Mouse (Mus musculus) cerebellum, adult 2 months (tissue): ENCODE results near the gene Ccdc172. TPM values are rescaled to one million over a fixed set of nuclear protein-coding genes. Genes with fewer than 3 reads are reported as not detected.

ENCODE experiments used
- DNase-seq, 2 experiments: peaks; one replicate each; pipeline ENCODE4 v3.0.0; 2021
- H3K27ac ChIP-seq: fragments of 200-500 bp; 2 replicates; pipeline ENCODE4 v1.5.1; 2012; ENCODE audit warnings: low read length, control low read depth, inconsistent platforms; ENCODE audit not compliant: insufficient read depth
- H3K27me3 ChIP-seq: fragments of 200-500 bp; 2 replicates; pipeline ENCODE4 v1.6.1; 2012; ENCODE audit warnings: inconsistent platforms, mild to moderate bottlenecking, low read length, moderate library complexity; ENCODE audit not compliant: control insufficient read depth, insufficient read depth
- H3K4me1 ChIP-seq: fragments of 200-500 bp; 2 replicates; pipeline ENCODE4 v1.6.1; 2011; ENCODE audit warnings: low read length; ENCODE audit not compliant: control insufficient read depth, insufficient read depth
- H3K4me3 ChIP-seq: fragments of 200-500 bp; replicated peaks from 2 replicates; pipeline ENCODE3; 2011; ENCODE audit warnings: mild to moderate bottlenecking, low read depth, low read length, control low read depth; ENCODE audit not compliant: insufficient read depth
- CTCF ChIP-seq: fragments of 200-500 bp; IDR thresholded peaks from 2 replicates; pipeline ENCODE4 v1.5.1; 2011; ENCODE audit warnings: low read depth, mild to moderate bottlenecking, control low read depth, low read length, moderate library complexity, borderline replicate concordance; ENCODE audit not compliant: insufficient read depth
- POLR2A ChIP-seq: fragments of 200-500 bp; IDR thresholded peaks from 2 replicates; pipeline ENCODE4 v1.6.1; 2011; ENCODE audit warnings: low read length, control low read depth, borderline replicate concordance; ENCODE audit not compliant: insufficient read depth
- WGBS: fragments of 180-500 bp; shearing (Covaris S2); methylation state at CpG from one replicate; pipeline ENCODE4 v1.1.7; 2018; 5-methylcytosine and 5-hydroxymethylcytosine counted together
- polyA plus RNA-seq: library from polyadenylated mRNA; depleted of rRNA; stranded (reverse); fragments of >200 nt; gene quantifications from 2 replicates; pipeline ENCODE4 v1.2.3, GENCODE M21; 2012; rRNA removed

Gene Ccdc172
- not detected in 2 replicates for polyA plus RNA-seq

DNA sequence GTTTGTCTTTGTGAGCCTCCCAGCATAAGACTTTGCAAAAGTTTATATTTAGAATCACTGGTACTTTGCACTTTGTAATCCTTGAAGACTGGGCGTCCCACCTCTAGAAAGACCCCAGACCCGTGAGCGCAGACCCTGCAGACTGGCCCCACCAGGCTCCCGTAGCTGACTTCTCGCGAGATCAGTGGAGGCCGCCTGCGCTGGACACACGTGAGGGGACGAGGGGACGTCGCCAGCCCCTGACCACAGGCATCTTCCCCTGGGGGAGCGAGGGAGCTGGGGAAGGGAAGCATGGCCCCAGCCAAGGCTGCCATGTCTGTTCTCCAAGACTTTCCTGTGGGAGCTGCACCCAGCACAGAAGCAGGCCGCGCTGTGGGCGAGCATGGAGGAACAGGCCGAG is at the start of gene Ccdc172:
Gene Ccdc172, plus strand, starts transcription at position 176 of the 400 bp plus-strand sequence.
- no peak within 1 kb of the TSS for H3K4me3 ChIP-seq
- no peak within 1 kb of the TSS for H3K27ac ChIP-seq
- no peak for TF ChIP-seq CTCF
- no peak for TF ChIP-seq POLR2A
- H3K27me3 ChIP-seq = no peaks in the 10 kb centered on the region
- H3K4me1 ChIP-seq = no peaks in the 10 kb centered on the region
- no peak for DNase-seq
- WGBS = 91% methylated on average over 17 of the region's 17 CpGs

DNA sequence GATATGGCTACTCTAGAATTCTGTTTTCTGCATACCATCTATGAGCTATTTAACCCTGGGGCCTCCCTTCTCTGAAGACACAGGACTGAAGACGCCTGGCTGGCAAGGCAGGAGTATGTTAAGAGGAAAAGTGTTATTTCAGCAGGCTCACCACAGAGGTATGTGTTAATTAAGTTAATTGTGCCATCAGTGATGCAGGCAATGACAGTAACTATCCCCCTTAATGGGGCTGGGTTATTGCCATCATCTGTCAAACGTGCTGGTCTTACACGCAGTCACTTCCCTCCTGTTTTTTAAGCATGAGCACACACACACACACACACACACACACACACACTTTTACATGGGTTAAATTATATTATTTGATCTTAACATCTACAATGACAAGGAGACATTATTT is 48.0 kb upstream of the Ccdc172 start:
- H3K27ac ChIP-seq = no peak overlapping the region
- H3K4me3 ChIP-seq = no peak overlapping the region
- no peaks in the 10 kb centered on the region for H3K4me1 ChIP-seq
- 71% methylated on average over 3 of the region's 3 CpGs for WGBS
- H3K27me3 ChIP-seq = no peaks in the 10 kb centered on the region
- no peak for TF ChIP-seq CTCF
- no peak for TF ChIP-seq POLR2A
- no peak for DNase-seq

DNA sequence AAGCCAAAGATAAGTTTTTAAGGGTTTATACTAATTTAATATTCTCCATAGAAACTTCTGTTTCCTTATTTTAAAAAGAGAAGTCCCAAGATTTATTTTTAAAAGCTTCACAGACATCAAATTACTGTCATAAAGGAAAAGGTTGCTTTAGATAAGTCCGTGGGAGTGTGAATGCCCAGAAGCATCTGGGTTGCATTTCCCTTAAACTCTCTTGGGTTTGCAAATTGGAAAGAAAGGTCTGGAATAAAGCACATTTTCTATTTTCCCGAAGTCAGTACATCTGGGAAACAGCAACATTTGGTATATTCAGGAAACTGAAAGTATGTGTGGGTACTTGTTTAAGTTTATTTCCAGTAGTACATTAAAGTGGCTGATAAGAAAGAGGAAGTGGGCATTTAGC is 43.5 kb upstream of the Ccdc172 start:
- DNase-seq = no peak
- no peaks in the 10 kb centered on the region for H3K4me1 ChIP-seq
- H3K27me3 ChIP-seq = no peaks in the 10 kb centered on the region
- 88% methylated on average over 2 of the region's 2 CpGs for WGBS
- no peak for TF ChIP-seq POLR2A
- TF ChIP-seq CTCF = no peak
- H3K27ac ChIP-seq = no peak overlapping the region
- H3K4me3 ChIP-seq = no peak overlapping the region

DNA sequence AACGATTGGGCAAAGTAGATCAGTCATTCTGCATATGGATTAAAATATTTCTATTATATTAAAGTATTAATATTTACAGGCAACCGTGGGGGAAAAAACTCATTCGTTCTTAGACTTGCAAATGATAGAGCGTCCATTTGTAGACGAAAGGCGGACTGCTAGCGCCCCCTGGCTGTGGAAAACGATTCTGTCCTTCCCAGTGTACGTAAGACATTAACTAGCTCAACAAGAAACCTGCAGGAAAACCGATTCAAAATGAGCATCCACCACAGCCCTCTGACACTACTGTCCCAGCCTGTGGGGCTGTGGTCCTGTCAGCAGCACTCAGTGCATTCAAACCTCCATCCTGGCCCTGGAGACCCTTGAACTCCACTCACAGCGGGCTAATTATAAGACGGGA is 42.4 kb upstream of the Ccdc172 start:
- TF ChIP-seq POLR2A = no peak
- TF ChIP-seq CTCF = peak; percentile 87
- Histone ChIP-seq H3K4me1 (no peaks in the 10 kb centered on the region), H3K4me3 (no peak overlapping the region), H3K27ac (no peak overlapping the region), H3K27me3 (no peaks in the 10 kb centered on the region)
- 11% methylated on average over 12 of the region's 12 CpGs for WGBS
- peak; percentile 56 to 78 for DNase-seq

DNA sequence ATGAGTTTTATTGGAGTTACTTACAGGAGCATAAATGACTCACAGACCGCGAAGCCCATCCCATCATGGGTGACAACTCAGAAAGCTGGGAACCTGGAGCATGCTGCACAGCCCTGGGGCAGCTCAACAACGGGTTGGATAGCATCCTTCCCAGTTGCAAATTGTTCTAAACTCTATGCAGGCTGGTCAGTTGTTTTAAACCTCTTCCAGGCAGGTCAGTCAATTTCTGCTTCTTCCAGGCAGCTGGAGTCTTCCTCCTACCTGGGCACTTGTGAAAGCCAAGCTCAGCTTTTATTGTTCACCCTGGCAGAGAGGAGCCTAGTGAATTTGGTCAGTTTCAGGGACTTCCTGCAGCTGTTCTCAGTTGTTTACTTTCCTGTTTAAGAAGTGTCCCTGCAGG is 37.5 kb upstream of the Ccdc172 start:
- WGBS = 85% methylated on average over 3 of the region's 3 CpGs
- no peaks in the 10 kb centered on the region for H3K27me3 ChIP-seq
- TF ChIP-seq CTCF (no peak), POLR2A (no peak)

DNA sequence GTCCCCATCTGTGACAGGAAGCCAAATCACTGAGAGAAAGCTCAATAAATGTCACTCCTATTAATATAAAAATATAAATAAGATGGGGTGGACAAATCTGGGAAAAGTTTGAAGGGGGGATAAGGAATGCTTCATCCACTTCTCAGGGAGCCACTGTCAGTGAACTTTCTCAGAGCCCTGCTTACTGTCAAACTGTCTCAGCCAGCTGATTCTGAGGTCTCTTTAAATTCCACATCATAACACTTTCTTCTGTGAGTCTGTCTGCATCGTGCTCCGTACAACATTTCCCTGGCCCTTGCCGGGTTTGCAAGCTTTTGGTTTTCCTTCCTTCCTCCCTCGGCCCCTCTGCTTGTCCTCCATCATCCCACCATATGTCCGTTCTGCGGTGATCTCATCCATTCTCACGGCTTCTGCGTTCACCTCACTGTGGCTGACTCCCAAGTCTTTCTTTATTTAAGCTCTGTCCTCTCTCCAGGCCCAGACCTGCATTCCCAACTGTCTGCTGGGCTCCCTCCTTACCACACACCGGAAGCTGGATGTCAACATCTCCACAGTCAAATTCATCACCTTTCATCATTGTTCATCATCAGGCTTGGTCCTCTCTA is 29.3 kb upstream of the Ccdc172 start:
- TF ChIP-seq POLR2A (no peak), CTCF (no peak)
- H3K27ac ChIP-seq = no peak overlapping the region
- 57% methylated on average over 9 of the region's 9 CpGs for whole genome bisulfite sequencing
- no peak for DNase-seq
- no peaks in the 10 kb centered on the region for H3K27me3 ChIP-seq
- H3K4me1 ChIP-seq = no peaks in the 10 kb centered on the region
- no peak overlapping the region for H3K4me3 ChIP-seq

More for the DNA sequence above, 37.5 kb upstream of the Ccdc172 start:
- Histone ChIP-seq H3K4me3 (no peak overlapping the region), H3K27ac (no peak overlapping the region), H3K4me1 (no peaks in the 10 kb centered on the region)
- DNase-seq = no peak

DNA sequence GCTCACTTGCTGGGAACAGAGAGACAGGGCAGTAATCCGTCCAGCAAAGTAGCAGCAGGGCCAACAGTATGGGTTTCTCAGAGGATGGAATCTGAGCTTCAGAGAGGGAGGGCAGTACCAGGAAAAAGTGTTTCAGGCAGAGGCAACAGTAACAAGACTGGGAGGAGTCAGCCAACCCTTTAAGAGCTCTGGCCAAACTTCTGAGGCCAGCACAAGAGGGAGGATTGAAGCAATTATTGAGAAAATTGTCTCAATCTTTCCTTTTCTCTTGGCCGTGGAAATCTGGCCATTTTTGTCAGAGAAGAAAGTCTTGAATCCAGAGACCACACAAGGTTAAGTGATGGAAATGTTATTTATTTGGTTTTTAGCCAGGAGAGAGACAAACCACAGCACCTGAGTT is 25.1 kb upstream of the Ccdc172 start:
- WGBS = 54% methylated on average over 2 of the region's 2 CpGs
- H3K27ac ChIP-seq = no peak overlapping the region
- no peaks in the 10 kb centered on the region for H3K4me1 ChIP-seq
- H3K27me3 ChIP-seq = no peaks in the 10 kb centered on the region
- DNase-seq = no peak
- H3K4me3 ChIP-seq = no peak overlapping the region
- TF ChIP-seq POLR2A (no peak), CTCF (no peak)

DNA sequence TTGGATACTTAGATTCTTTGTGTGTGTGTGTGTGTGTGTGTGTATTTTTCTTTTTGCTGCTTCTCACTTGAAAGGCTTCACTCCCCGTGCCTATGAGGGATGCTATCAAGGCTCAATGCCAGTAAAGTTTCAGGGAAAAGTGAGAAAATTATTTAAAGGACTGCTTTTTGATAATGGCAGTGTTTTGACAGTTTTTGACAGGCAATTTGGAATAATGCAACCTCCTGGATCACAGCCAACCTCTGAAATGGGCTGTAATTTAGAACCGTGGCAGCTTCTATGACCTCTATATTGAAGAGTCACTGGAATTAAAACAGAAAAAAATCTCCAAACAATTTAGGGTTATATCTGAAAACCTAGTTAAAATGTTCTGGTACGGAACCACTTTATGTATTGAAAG is 14.7 kb upstream of the Ccdc172 start:
- no peak for DNase-seq
- no peak overlapping the region for H3K27ac ChIP-seq
- H3K4me3 ChIP-seq = no peak overlapping the region
- H3K27me3 ChIP-seq = no peaks in the 10 kb centered on the region
- TF ChIP-seq POLR2A (no peak), CTCF (no peak)
- WGBS = 53% methylated on average over 3 of the region's 3 CpGs
- no peaks in the 10 kb centered on the region for H3K4me1 ChIP-seq
